Mouse (Mus musculus) G1E-ER4 (cell line): ENCODE measurements around the gene Ftcd. TPM values are rescaled to one million over a fixed set of nuclear protein-coding genes. Genes with fewer than 3 reads are reported as not detected.

Source experiments
- GATA1 ChIP-seq: IDR thresholded peaks from one replicate; pipeline ENCODE4 v1.8.0; 2012; ENCODE audit warnings: low read length, inconsistent platforms
- polyA plus RNA-seq: library from polyadenylated mRNA; stranded (reverse); fragments of >175 nt; gene quantifications from 2 replicates; pipeline ENCODE4 v1.2.3, GENCODE M21; 2012

The Ftcd gene
- polyA plus RNA-seq, 1 experiment = not detected

DNA sequence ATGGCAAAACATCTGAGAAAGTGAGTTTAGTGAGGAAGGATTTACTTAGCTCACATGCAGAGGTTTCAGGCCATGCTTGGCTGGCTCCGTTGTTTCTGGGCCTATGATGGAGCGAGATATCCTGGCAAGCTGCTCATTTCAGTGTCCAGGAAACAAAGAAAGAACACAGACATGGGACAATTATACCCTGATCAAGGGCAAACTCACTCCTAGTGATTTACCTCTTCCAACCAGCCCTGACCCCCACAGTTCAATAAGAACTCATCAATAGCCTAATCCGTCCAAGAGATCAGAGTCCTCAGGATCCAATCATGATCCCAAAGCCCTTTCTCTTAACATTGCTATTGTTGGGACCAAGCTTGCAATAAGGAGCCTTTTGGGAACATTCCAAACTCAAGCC lies 3.3 kb upstream of the Ftcd start:
- TF ChIP-seq GATA1 = no peak

DNA sequence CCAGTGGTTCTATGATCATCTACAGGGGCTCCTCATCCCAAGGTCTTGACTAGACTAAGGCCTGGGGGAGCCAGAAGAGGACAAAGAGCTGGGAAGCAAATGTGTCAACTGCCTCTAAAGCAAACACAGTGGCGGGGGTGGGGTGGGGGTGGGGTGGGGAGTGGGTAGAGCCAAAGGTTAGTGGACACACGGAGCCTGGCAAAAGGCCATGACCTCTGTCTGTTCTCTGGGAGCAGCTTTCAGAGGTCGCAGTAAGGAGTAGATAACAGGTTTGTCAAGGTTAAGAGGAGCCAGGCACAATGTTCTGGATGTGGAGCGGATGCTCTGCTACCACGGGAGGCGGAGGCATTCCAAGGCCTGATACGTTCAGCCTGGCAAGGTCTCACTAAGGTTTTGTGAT lies 1.5 kb downstream of the Ftcd start:
- no peak for TF ChIP-seq GATA1

DNA sequence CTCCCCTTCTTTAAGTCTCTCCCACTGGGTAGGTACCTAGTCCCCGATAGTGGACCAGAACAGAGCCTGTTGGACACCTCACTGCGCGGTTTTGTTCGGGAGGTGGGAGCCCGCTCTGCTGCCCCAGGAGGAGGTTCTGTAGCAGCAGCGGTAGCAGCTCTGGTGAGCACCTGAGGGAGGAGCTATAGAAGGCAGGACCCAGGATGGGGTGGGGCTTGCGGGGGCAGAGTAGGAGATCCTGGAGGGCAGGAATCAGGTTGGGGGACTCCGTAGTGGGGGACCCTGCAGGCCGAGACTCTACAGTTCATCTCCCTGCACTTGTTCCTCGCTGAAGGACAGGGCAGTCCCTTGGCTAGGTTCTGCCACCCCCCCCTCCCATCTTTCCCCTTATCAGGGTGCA lies 8.7 kb downstream of the Ftcd start:
- TF ChIP-seq GATA1 = no peak

DNA sequence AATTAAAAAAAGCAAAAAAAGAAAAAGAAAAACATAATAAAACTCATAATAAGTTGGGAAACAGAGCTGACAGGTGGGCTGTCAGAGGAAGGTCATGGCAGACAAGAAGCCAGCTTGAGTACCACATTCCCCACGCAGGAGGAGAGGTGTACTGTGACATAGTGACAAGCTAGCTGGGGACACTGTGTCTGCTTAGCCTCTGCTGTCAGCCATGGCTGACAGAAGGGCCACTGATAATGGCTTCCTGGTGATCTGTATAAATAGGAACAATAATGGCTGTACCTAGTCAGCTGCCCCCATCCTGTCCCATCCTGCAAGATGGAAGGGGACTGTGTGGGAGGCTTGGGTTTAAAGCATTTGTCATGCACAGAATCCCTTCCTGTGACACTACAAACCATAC lies 10.7 kb downstream of the Ftcd start:
- no peak for TF ChIP-seq GATA1

DNA sequence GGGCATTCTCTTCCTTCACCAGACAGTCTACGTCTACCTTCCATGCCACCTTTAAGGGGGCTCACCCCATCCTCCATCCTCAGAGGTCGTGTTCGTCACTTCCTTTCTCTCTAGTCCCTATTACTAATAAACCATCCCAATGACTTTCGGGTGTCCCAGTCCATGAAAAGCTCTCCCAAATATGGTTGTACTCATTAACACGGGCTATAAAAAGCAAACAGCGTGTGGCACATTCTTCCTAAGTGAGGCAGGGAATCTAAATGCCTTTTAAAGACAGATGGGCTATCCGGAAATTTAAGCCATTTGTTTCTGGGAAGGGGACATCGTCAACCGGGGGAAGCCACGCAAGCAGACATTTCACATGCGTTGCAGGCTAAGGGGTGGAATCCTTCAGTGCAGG lies 14.7 kb downstream of the Ftcd start:
- TF ChIP-seq GATA1 = no peak

DNA sequence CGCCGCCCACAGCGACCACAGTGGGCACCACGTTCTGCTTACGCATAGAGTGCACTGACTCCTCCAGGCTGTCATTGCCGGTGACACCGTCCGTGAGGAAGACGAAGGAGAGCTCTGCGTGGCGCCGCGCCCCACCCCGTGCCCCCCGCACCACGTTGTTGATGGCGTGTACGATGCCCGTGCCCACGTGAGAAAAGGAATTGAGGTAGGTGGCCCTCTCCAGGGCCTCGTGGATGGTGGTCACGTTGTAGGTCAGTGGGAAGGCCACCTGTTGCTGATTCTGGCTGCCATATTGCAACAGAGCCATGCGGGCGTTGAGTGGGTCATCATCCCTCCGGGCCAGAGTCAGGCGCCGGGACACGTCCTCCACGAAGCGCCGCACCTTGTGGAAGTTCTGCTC lies 20.9 kb downstream of the Ftcd start:
- no peak for TF ChIP-seq GATA1

DNA sequence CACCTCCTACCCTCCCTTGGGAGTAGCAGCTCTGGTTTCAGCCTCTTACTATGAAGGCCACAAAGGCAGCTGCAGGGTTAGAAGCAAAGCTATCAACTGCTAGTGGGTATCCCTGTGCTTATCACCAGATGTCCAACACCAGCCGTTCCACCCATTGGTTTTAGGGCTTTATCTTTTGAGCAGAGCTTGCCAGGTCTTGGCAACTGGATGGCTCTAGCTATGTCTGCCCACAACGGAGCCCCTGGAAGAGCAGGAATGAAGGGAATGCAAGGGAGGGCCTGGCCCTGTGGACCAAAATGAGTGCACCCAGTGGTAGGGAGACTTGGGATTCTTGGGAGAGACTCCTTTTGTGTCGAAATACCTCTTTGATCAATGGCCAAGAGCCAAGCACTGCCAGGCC lies 27.2 kb downstream of the Ftcd start:
- TF ChIP-seq GATA1 = no peak

DNA sequence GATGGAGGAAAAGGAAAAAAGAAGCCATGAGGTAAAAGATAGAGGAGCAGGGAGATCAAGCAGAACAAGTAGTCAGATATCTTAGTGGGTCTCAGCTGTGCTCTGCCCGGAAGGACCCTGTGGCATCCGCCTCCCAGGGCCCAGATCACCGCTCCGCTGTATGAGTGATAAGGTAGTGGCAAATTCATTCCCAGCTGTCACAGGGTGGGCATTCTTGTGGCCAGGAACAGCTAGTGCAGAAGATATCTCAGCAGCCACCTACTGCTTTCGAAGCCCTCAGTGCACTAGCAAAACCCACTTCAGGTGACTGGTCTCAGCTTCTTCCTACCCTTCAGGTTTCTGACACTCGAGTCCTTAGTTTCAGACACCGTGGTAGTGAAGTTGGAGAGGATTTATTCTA lies 37.0 kb downstream of the Ftcd start:
- TF ChIP-seq GATA1 = no peak

DNA sequence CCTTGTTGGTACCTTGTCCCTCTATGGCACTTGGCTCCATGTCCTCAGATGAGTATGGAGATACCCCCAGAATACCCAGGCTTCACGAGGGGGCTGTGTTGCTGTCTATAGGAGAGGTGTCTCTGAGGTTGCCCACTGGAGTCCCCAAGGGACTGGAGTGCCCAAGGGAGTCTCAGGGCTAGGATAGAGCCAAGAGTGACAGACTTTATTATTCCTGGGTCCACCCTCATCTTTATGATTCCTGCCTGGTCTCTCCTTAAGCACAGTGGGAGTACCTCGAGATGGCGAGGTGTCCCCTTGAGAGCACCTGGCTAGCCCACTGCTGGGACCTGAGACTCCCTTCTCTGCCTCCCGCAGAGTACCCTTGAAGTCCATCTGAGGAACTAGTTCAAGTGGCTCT lies 47.0 kb downstream of the Ftcd start:
- no peak for TF ChIP-seq GATA1

DNA sequence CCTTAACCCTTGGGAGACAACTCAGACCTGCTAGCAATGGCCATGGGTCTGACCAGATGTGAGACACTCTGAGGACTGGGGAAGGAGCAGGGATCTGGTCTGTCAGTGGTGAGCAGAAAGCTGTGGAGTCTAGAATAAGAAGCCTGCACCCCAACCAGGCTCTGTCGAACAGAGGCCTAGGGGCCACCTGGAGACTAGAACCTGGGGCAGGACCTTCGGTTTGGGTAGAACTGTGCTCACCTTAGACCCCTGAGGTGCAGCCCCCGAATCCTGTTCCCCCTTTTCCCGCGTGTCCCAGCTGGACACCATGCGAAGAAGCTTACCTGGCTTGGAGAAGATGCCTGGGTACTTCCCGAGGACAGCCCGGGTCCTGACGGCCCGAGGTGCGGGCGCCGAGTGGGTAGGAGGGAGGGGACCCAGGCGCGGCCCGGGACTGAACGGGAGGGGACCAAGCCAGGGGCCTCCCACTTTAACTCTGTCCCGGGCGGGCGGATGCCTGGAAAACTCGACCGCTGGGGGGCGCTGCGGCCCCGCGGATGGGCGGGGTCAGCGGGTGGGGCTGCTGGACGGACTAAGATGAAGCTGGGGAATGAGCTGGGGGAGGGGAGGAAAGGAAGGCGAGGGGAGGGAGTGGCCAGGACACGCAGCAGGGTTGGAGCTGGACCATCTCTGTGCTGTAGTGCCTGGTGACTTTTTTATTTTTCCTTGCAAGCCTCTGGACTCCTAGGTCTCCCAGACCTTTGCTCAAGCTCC lies 47.7 kb downstream of the Ftcd start, which contains the start of gene Col6a2:
Gene Col6a2, minus strand, starts transcription at position 703 of the 753 bp plus-strand sequence.
- no peak for TF ChIP-seq GATA1

DNA sequence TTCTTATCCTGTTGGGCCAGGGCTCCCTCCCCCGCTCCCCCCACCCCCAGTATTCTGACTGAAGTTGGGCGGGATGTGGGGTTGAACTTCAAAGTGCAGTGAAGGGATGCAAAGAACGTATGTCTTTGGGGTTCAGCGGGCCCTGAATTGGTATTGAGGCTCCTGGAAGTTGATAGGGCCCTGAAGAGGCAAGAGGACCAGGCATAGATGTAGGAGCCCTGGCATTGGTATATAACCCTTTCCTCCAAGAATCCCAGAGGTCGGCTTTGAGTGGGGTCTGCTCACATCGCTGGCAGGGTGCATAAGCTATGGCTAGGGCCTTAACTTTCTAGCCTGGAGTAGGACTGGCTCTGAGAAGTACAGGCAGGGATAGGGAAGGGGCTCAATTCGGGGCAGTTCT lies 48.3 kb downstream of the Ftcd start:
- no peak for TF ChIP-seq GATA1

DNA sequence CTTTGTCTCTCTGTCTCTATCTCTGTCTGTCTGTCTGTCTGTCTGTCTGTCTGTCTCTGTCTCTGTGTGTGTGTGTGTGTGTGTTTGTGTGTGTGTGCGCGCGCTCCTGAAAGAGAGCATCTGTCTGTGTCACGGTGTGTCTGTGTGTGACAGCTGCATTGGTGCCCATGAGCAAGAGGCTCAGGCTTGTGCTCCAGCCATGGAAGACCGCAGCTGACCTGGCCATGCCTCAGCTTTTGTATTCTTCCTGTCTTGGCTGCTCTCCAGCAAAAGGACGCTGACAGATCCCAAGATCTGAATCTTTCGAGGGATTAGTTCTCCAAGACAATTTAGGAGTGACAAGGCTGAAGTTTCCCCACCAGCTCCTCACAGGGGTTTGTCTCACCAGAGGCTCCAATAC lies 49.5 kb downstream of the Ftcd start:
- no peak for TF ChIP-seq GATA1

DNA sequence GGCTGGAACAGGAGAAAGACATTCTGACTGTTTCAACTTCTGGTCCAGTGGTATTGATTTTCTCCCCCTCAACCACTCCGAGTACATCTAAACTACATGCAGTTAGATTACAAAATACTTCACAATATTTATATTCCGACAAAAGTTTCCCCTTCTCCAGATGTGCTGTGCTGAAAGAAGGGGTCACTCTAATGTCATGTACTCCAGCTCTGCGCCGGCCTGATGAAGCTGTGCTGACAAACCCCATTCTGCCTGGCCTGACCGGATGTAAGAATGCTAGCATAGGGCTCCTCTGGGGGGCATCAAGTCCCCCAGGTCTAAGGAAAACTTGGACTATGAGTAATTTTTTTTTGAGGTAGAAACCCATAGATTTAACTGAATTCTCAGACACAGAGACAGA lies 52.3 kb downstream of the Ftcd start:
- no peak for TF ChIP-seq GATA1

DNA sequence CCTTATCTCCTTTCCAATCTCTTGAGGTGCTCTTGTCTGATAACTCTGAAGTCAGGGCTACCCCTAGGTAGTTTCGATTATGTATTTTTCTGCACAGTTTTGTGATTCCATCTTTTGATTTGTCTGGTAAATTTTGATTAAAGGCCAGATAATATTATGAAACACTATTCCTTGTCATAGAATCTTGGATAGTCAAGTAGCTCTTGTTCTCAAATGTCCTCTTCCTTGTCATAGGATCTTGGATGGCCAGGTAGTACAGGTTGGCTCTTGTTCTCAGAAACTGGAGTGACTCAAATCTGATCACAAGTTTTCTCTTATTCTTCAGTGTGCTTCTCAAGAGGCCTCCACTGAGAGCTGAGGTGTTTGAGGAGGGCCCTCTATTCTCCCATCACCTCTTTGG lies 55.2 kb downstream of the Ftcd start:
- TF ChIP-seq GATA1 = no peak

DNA sequence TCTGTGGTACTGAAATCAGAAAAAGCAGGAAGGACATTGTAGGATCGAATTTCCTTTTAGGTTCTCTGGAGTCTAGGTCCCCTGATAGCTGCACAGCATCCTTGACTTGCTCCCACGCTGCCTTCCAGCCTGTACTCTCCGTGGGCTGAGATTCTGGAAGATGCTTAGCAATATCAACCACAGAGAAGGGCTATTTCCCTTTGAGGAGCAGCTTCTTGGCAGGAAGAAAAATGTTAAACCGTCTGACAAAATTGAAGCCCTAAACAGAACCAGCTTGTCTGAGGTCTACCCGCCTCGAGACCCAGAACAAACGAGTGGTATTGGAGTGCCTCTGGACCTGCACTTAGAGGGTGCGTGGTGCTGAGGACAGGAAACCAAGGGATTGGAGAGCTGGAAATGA lies 57.2 kb downstream of the Ftcd start:
- no peak for TF ChIP-seq GATA1

DNA sequence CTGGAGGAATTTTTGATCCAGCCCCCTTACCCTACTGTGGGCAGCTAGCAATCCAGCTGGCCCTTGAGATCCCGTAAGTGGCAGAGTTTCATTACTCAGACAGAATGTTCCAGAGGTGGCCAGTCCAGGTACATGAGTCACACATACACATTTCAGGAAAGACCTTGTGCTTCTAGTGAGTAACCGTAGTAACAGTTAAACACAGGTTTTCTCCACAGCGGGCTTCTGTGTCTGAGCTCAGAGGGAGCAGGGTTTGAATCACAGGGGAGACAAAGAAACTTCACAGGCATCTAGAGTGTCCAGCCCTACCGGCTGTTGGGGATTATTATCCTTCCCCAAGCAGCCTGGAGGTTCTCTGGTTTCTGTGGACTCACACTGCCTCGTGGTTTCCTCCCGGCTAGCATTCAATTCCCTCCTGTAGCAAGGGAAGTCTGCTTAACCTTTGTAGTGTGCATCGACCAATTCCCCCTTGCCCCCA lies 58.7 kb downstream of the Ftcd start:
- TF ChIP-seq GATA1 = no peak

DNA sequence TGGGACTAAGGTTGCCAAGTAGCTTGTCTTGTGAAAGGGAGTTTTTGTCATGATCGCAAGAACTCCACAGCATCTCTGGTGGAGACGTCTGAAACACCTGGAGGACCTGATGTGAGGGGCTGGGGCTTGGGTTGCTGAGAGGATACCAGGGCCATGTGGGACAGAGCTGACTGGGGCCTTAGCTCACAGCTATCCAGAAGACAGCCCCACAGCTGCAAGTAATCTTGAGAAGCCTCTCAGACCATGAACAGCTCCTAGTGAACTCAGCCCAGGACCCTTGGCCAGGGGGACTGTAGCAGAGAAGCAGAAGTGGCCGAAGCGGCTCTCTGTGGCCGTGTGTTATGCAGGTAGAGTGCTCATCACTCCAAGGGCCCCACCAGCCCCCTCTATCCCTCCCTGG lies 59.1 kb downstream of the Ftcd start:
- TF ChIP-seq GATA1 = no peak

DNA sequence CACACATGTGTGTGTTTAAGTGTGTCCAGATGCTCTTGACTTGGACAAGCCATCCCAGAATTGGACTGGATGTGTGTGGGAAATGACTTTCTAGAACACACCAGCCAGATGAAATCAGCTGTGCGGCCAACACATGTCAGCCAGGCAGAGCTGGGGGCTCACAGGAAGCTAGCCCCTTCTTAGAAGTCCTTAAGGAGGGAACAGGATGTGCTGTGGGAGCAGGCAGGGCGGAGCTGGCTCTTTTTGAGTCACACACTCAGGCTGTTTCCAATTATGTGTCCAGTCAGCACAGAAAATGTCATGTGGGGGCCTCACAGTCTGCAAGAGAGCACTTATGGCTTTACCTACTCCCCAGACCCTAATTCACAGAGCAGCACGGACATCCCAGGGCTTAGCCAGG lies 60.6 kb downstream of the Ftcd start:
- no peak for TF ChIP-seq GATA1

DNA sequence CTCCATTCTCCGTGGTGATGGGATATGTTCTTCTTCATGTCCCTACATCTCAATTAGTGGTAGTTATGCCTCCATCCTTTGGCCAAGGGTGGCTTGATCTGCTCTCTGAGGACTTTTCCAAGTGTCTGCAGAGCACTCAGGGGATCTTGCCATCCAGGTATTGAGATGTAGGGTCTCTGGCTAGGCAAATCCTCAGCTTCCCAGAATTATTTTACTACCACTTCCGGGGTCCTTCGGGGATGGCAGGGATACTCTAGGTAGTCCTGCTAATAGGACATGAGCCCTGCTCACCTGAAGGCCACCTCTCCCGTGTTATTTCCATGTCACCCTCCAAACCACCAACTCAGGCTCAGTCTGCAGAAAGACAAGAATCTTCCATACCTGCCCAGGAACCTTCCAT lies 61.2 kb downstream of the Ftcd start:
- no peak for TF ChIP-seq GATA1

Other genes starting within 250 kb of the Ftcd start
- 1.0 and 1.1 TPM in 2 replicates for gene Dip2a, start 230.4 kb upstream of the Ftcd start, polyA plus RNA-seq
- not detected in 2 replicates for gene AC141477.1, start 135.2 kb upstream of the Ftcd start, polyA plus RNA-seq
- 56.3 and 65.3 TPM in 2 replicates for gene Pcnt, start 132.9 kb upstream of the Ftcd start, polyA plus RNA-seq
- gene 2610028H24Rik, start 126.6 kb upstream of the Ftcd start, polyA plus RNA-seq = 0.04 TPM in 1 of 2 replicates, not detected in the other
- 22.5 and 32.3 TPM in 2 replicates for gene Mcm3ap, start 106.7 kb upstream of the Ftcd start, polyA plus RNA-seq
- 1.7 and 2.4 TPM in 2 replicates for gene Ybey, start 106.5 kb upstream of the Ftcd start, polyA plus RNA-seq
- gene Lss, start 44.1 kb upstream of the Ftcd start, polyA plus RNA-seq = 31.5 and 41.9 TPM in 2 replicates
- gene Spatc1l, start 13.4 kb upstream of the Ftcd start, polyA plus RNA-seq = not detected in 2 replicates
- gene Col6a2, start 48.0 kb downstream of the Ftcd start, polyA plus RNA-seq = not detected in 2 replicates
- gene Col6a1, start 150.5 kb downstream of the Ftcd start, polyA plus RNA-seq = not detected in 2 replicates